Mouse (Mus musculus): ENCODE measurements around the gene Mtmr10.

Gene Mtmr10

DNA sequence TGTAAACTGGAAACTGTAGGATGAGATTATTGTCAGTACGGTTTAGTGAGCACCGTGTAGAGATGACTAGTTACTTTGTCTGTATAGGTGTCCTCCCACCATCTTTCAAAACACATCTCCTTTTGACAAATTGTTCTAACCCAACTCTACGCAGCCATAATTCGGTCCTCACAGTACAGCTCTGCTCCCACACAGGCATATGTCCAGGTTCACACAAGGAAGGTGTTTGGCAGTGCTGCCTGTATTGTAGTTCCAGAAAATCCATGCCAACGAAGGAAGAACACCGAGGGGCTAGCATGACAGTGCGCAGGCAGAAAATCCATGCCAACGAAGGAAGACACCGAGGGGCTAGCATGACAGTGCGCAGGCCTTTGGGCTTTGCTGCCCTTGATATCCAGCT lies 4.3 kb downstream of the Mtmr10 start:
- in situ Hi-C loops (cut with MboI), result no loop called here

DNA sequence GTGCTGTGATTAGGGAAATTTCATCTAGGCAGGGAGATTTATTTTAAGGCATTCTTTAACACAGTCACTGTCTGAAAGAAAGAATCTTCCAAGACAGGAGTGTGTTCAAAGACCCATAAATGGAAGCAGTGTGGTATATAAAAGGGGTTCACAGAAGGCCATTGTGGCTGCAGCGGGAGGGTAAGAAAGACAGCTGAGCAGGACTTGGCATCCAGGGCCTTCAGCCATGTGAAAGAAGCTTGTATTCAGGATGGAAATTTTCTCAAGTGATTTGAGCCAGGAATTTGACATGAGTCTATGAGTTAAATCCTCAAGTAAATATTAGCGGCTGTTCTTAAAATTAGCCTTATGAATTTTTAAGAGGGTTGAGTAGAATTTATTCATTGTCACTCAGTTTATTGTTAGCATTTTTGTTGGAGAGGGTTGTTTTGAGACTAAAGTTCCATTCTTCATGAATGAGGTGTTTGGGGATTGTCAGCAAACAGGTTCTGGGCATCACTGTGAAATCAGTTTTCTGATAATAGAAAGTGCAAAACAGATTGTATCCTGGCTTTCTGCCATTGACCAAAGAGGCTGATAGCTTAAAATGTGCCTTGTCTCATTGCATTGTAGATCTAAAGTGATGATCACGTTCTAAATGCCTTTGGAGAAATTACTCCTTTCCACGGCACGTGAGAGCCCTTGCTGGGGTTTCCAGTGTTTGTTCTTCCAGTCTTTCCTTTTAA lies 9.0 kb downstream of the Mtmr10 start:
- in situ Hi-C loops (cut with MboI), result no loop called here

DNA sequence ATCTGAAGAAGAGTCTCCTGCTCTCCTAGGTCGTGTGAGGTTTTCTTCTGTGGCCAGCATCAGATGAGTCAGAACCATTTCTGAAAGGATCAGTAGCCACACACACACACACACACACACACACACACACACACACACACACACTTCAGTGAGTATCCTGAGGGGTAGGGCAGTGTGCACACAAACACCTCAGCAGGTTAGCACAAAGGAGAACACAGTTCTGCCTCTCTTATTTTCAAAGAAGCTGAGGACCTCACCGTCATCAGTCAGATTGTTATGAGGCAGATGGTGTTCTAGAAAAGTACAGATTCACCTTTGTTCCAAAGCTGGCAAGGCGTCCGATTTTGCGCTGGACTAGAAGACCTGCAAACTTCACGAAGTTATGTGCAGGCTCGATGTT lies 22.8 kb downstream of the Mtmr10 start:
- in situ Hi-C loops (cut with MboI), result no loop called here

DNA sequence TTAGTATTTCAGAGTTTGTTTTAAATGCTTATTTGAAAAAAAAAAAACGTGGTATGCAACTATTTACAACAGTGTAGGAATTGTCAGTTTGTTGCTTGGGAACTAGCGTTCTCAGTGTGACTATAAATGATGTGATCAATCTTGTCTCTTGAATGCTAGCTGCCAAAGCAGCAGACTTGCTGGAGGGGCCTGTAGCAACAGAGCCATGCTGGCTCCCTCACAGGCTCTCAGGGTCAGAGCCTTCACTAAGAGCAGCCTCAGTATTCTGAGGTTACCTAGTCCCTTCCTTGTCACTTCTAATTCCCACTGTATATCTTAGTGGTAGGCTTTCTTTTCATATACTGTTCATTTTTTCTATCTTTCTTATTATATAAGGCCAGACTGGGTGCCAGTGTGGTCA lies 23.3 kb downstream of the Mtmr10 start:
- in situ Hi-C loops (cut with MboI), result no loop called here

DNA sequence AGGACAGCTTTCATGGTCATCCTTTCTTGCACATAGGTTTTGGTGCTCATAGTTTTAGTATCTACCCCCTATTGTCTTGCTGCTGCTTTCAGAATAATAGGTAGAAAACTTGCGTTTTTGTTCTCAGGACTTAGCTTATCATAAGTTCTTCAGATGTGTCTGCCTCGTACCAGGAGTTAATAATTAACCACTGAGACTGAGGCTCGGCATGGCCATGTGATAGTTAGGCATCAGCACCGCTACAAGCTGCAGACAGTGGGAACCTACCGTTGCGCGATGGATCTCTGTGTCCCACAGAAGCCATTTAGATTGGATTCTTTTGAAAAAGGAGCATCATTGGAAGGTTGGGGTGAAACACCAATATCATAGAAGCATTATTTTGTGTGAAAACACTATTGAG lies 25.4 kb downstream of the Mtmr10 start:
- in situ Hi-C loops (cut with MboI), result no loop called here

DNA sequence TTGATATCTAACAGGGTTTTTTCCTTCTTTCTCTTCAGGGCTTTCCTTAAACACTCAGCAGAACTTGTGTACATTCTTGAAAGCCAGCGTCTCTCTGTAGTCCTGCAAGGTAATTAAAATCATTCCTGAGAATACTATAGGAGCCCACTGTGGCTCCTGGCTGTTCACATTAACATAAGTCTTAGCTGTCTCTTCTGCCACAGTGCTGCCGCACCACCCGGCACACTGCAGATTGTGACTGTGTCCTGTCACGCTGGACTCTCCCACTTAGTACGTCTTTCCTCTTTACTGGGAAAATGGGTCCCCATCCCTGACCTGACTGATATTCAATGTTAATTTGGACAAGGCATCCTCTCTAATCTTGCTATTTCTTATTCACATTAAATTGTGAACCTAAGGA lies 33.7 kb downstream of the Mtmr10 start:
- in situ Hi-C loops (cut with MboI), result loop anchor here (10.0 kb wide), 1 partner anchor 566 kb away; no protein-coding TSS in a partner anchor

DNA sequence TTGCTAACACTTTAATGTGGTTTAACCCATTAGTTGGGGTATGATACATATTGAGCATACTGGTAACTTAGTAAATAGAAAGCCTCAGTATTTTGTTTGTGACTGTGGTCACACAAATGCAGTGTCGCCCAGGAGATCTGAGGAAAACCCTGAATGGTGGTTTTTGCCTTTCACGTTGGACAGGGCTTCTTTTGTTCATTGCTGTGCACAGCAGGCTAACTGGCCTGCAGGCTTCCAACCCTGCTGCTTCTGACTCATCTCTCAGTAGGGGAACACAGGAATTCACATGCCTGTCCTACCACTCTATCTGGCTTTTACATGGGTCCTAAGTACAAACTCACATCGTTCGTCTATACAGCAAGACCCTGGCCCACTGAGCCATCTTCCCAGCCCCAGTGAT lies 34.2 kb downstream of the Mtmr10 start:
- in situ Hi-C loops (cut with MboI), result loop anchor here (10.0 kb wide), 1 partner anchor 567 kb away; no protein-coding TSS in a partner anchor

DNA sequence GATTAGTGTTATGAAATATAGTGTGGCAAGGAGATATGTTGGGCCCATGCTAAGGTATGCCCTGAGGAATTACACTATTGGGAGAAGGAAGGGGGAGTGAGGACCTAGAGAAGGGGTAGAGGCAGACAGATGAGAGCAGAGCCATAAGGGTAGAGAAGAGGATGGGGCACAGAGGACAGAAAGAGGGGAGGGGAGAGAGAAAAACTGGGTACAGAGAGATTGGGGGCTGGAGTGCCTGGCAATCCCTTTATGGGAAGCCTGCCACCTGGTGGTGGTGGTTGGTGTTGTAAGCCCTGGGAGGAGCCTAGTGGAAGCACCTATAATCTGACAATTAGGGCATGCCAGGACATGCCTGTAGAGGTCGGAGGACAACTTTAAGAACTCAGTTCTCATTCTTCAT lies 39.4 kb downstream of the Mtmr10 start:
- in situ Hi-C loops (cut with MboI), result loop anchor here (10.0 kb wide), 1 partner anchor 572 kb away; no protein-coding TSS in a partner anchor

DNA sequence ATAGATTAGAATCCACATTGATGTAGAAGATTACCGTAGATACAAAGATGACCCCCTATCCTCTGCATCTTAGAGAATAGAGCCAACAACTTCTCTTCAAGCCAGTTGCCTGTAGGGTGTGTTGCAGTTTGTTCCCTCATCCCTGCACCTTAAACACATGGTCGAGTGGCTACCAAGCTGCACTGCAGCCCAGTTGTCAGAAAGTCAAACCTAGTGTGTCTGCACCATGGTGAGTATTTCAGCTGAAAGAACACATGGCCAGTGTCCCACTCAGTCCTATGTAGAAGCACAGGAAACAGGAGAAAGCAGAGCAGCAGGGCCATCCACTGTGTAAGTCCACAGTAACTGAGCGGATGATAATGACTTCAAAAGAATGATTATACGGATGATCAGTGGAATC lies 40.0 kb downstream of the Mtmr10 start:
- in situ Hi-C loops (cut with MboI), result loop anchor here (10.0 kb wide), 1 partner anchor 573 kb away; no protein-coding TSS in a partner anchor

DNA sequence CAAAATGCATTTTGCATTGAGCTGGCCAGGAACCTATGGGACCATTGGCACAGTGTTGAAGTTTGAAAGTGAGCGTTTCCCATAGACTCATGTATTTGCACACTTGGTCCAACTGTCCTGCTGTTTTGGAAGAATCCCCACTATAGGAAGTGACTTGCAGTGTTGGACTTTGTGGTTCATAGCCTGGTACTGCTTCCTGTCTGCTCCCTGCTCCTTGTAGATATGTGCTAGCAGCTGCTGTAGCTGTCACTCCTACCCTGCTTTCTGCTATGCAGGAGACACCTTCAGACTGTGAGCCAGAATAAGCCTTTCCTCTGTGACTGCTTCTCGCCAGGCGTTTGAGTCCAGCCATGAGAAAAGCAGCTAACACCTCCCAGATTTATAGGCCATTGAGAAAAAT lies 43.9 kb downstream of the Mtmr10 start:
- in situ Hi-C loops (cut with MboI), result no loop called here

DNA sequence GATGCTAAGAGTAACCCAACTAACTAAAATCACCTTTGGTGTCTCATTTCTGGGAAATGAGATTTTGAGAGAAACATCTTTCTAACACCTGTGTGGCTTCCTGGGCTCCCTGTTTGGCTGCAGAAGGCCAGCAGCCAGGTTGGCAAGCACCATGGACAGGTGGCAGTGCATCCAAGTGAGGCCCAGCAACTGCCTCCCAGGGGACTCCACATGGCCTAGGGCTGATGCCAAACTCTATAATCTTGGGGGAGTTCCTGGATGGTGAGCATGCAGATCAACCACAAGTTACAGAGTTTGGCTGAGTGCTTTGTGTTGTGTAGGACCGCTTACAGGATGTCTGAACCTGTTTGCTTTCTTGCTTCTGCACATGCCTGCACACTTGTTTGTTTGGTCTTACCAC lies 45.2 kb downstream of the Mtmr10 start:
- in situ Hi-C loops (cut with MboI), result no loop called here

DNA sequence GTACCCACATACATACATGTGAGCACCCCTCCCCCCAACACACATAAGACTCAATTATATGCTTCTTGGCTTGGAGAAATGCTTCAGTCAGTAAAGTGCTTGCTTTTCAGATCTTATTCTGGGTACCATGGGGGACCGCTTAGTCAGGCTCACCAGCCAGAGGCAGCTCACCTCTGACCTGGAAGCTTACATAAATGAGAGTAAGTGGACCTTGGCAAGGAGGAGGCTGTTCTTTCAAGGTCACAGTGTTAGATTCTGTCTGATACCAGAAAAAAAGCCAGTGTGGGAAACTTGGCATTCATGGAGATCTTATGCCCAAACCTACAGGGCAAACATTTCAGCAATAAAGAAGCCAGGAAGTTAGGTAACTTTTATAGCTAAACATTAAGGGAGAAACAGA lies 60.4 kb downstream of the Mtmr10 start:
- in situ Hi-C loops (cut with MboI), result no loop called here

DNA sequence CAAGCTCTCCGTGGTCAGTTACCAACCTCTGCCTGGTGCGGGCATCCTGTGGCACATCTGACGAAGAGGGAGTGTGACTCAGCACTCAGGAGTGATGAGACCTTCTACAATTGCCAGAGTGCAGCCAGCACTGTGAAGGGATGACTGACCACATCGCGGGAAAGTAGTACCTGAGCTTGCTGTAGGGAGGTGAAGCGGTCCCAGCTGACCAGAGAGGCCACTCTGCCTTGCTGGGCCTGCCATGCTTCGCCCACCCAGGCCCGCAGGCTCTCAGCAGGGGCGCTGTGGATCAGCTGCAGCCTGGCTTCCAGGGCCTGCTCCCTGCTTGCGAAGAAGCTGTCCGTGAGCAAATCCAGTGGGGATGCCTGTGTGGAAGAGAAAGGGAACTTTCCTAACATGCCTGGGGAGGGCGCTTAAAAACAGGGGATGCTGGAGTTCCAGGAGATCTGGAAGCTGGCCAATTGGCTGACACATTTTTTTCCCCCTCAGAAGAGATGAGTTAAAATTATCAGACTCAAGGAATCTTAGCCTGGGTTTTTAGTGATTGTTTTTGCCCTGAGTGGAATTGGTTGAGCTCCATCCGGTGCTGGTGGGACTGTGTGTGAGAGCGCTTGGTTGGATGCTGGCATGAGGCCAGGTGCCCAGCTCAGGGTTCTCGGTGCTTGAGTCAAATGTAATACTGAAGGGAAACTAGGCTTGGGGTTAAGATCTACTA lies 61.9 kb downstream of the Mtmr10 start:
- in situ Hi-C loops (cut with MboI), result no loop called here

DNA sequence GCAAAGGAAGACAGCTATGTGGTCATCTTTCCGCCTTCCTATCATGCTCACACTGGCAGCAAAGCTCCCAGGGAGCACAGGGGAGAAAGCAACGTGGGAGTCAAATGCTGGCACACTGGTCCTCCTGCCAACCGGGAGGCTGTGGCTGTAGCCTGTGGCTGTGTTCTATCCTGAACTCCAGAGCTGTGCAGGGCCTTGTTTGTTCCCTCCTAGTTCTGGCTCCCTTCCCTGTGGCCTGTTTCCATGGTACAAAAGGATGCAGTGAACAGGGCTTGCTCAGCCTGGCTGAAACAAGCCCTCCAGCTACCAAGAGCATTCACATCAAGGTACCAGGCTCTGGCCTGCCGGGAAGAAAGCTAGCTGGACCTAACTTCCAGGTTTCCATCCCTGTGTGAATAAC lies 63.6 kb downstream of the Mtmr10 start:
- in situ Hi-C loops (cut with MboI), result no loop called here

DNA sequence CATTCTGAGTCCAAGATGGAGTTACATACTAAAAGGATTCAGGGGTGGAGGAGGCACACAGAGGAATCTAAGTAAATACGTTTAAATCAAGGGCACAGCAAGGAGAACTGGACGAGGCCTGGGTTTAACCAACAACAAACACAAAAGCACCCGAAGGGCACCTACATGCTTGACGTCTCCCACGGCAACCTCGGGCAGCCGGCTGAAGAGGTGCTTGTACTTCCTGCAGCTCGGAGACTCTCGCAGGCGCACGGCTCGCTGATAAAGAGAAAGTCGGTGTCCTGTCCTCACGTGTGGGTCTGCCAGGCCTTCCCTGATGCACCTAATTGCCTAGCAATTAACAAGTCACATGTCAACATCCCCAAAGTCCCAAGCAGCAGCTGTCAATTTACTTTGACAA lies 66.8 kb downstream of the Mtmr10 start:
- in situ Hi-C loops (cut with MboI), result no loop called here

DNA sequence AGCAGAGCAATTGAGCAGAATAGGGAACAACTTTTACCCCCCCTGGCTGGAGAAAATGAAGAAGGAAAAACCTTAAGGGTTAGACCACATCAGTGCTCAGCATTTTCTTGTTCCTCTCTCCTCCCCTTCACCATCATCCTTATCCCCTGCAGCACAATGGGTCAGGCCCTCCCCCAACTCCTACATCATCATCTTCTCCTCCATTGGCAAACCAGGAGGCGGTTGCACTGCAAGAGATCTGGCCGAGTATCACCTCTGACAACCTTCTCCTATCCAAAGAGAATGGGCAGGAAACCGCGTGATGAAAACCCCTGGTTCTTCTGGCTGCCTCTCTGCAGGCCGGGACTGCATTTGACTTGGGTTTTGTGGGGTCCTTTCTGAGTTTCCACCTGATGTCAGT lies 69.2 kb downstream of the Mtmr10 start:
- in situ Hi-C loops (cut with MboI), result no loop called here

DNA sequence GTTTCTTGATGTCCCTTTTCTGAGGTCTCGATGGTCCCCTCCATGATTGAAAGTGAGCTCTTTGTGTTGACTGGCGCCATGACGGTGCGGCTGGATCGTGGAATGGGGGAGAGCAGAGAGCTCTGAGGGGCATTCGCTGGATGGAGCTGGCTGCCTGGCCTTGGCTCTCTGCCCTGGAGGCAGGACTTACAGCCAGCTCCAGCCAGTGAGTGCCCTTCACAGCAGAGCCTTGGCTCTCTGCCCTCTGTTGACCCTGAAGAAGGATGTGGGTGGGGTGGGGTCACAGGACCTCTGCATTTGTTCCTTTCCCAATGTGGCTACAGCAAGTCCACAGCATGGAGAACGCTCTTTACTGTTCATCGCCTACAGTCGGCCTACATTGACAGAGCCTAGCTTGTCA lies 70.0 kb downstream of the Mtmr10 start:
- in situ Hi-C loops (cut with MboI), result no loop called here

DNA sequence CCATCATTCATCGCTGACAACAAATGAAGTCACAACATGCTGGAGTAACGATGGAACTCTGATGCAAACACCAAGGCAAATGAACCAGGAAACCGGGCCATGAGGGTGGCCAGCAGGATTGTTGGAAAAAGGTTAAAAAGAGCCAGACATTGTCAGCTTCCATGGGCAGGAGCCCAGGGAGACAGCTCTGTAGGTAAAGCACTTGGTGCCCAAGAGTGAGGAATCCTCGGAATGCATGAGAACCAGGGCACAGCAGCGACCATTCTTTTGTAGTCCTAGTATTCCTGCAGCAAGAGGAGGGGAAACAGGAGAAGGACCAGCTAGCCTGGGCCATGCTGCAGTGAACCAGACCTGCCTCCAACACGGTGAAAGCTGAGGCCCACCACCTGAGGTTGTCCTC lies 71.2 kb downstream of the Mtmr10 start:
- in situ Hi-C loops (cut with MboI), result no loop called here

DNA sequence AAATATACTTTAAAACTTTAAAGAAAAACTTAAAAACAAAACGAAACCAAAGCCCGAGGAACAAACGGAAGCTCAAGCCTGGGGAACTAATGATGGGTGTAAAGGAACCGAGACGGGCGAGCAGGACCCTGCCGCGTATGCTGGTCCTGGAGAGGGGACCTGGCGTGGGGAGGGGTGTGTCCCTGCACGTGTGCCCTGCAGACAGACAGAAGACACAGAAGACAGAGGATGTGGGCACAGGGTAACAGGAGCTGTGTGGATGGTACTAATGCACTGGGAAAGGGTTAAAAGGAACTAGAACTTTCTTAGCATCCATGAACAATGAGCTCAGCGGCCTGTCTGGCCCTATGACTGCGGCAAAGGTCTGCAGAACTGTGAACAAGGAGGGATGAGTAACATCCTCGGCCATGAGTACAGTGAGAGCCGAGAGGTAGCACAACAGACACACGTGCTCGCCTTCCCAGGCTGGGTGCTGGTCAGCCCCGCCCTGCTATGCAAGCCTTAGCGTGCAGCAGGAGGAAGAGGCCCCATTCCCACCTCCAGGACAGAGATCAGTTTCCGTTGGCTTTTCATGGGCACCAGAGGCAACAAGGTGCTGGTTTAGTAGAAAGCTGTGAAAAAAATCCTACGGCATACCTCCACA lies 72.6 kb downstream of the Mtmr10 start:
- in situ Hi-C loops (cut with MboI), result no loop called here

DNA sequence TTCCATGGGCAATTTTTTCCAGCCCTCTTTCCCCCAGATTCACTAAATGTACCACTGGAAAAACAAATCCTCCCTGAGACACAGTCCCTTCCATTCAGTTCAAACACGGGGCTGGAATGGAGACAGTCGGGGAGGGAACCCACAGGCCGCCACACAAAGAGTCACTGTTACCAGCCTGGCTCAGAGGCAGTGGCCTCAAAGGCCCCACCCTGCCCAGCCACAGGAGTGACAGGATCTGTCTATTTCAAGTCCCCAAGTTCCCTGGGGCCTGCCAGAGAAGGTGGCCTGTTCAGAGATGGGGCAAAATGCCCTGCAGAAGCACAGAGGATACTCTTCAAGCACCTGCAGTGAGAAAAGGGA lies 73.1 kb downstream of the Mtmr10 start:
- in situ Hi-C loops (cut with MboI), result no loop called here

DNA sequence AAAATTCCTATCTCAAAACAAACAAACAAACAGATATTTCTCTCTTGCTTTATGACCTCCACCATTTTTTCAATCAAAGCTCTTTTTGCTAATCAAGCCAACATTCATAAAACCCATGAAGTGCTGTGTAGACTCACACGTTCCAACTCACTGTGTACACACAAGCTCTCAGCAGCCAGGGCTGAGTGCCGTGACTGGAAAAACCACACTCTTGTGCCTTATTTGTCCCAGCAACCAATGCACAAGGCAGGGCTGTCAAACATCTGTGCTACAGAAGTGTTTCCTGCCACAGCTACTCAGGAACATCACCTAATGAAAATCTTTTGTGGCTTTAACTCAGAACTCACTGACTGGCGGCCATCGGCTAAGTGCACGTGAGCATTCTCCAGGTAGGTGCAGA lies 78.4 kb downstream of the Mtmr10 start:
- in situ Hi-C loops (cut with MboI), result no loop called here

DNA sequence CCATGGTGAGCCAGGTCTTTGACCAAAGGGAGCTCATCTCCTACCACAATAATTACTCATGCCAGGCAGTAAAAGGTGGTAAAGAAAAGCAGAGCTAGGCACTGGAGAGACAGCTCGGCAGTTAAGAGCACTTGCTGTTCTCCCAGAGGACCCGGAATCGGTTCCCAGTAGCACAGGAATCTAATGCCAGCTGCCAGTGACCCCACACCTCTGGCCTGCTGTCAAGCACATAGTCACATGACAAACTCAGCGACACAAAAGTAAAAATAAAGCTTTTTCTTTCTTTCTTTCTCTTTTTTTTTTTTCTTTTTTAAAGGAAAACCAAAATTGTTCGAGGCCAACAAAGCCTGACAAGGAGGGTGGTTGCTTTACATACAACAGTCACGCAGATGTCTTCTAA lies 82.4 kb downstream of the Mtmr10 start:
- in situ Hi-C loops (cut with MboI), result no loop called here

All from mature B cell (primary cell).